Mouse (Mus musculus) midbrain, embryonic 13.5 days (tissue): Measurements from ENCODE around the gene Hhipl1. TPM values are rescaled to one million over a fixed set of nuclear protein-coding genes. Genes with fewer than 3 reads are reported as not detected.

Source experiments
- ATAC-seq: fragments of 200-750 bp; cut with Nextera tagmentation; 2 replicates; pipeline ENCODE4 v1.8.0; 2017; ENCODE audit warnings: mild to moderate bottlenecking, moderate TSS enrichment, moderate library complexity
- H3K27ac ChIP-seq: fragments of 300-500 bp; sonication (generic); 2 replicates; pipeline ENCODE4 v1.5.1; 2015; ENCODE audit warnings: inconsistent platforms, mild to moderate bottlenecking, moderate library complexity
- H3K27me3 ChIP-seq: fragments of 300-500 bp; sonication (generic); 2 replicates; pipeline ENCODE4 v1.6.1; 2015; ENCODE audit warnings: mild to moderate bottlenecking, inconsistent platforms
- H3K36me3 ChIP-seq: fragments of 300-500 bp; sonication (generic); 2 replicates; pipeline ENCODE4 v1.6.1; 2015; ENCODE audit warnings: mild to moderate bottlenecking, inconsistent platforms
- H3K4me1 ChIP-seq: fragments of 300-500 bp; sonication (generic); replicated peaks from 2 replicates; pipeline ENCODE4 v1.6.1; 2015; ENCODE audit warnings: inconsistent platforms
- H3K4me2 ChIP-seq: fragments of 300-500 bp; sonication (generic); replicated peaks from 2 replicates; pipeline ENCODE4 v1.6.1; 2015; ENCODE audit warnings: moderate library complexity, mild to moderate bottlenecking, inconsistent platforms
- H3K4me3 ChIP-seq: fragments of 300-500 bp; sonication (generic); replicated peaks from 2 replicates; pipeline ENCODE4 v1.5.1; 2015; ENCODE audit warnings: mild to moderate bottlenecking, inconsistent platforms
- H3K9ac ChIP-seq: fragments of 300-500 bp; sonication (generic); replicated peaks from 2 replicates; pipeline ENCODE4 v1.6.1; 2015; ENCODE audit warnings: mild to moderate bottlenecking, inconsistent platforms
- H3K9me3 ChIP-seq: fragments of 300-500 bp; sonication (generic); 2 replicates; pipeline ENCODE4 v1.6.1; 2016; ENCODE audit warnings: mild to moderate bottlenecking, inconsistent platforms
- whole genome bisulfite sequencing: fragments of 180-500 bp; shearing (Covaris S2); methylation state at CpG from one replicate; pipeline ENCODE4 v1.1.7; 2015; 5-methylcytosine and 5-hydroxymethylcytosine counted together
- polyA plus RNA-seq: library from polyadenylated mRNA; unstranded; fragments of >200 nt; fragmentation: Nextera tagmentation; extraction: Ambion mirVana; gene quantifications from 2 replicates; pipeline ENCODE4 v1.2.1, GENCODE M21; 2015

Gene Hhipl1
- polyA plus RNA-seq, 1 experiment from 2014 or later: 2.9 TPM

DNA sequence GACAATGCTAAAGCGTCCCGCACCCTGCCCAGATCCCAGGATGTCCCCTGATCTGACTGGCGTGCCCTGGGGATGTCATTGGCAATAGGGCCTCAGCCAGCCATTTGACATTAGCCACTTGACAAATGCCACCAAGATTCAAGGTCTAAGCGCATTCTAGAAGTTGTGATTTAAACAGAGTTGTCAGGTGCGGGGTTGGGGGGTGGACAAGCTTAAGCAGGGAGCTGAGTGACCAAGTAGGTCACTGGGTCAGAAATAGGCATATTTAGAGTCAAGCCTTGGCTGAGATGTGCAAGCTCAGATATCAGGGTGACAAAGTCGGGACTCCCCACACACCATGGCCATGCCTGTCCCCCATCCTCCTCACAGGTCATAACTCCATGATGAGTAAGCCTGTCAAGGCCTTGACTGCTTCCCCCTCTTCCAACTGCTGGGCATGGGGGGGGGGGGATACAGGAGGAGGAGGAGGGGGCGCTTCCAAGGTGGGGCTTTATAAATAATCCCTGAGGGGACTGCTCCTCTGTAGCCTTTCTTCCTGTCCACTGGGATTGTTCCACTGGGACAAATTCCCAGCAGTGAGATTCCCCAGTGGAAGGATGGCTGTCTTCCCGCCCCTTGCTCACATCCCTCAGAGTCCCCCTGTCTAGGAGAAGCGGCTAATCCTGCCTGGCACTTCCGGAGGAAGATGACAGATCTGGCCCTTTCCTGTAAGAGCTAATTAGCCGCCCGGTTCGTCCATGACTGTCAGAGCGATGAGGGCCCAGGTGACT is 21.4 kb upstream of the Hhipl1 start:
- peak; percentile 72 for ATAC-seq
- H3K4me1 ChIP-seq: peaks cover 25% of the 10 kb centered on the region
- H3K9me3 ChIP-seq: no peaks in the 10 kb centered on the region
- H3K4me3 ChIP-seq: peak overlapping the region; percentile 12; the same call in 1 of the 2 replicates
- no peaks in the 10 kb centered on the region for H3K36me3 ChIP-seq
- peak overlapping the region; percentile 43 for H3K4me2 ChIP-seq
- 31% methylated on average over 14 of the region's 14 CpGs for WGBS
- peak overlapping the region; percentile 39; the same call in 1 of the 2 replicates for H3K9ac ChIP-seq
- H3K27ac ChIP-seq: peak overlapping the region; percentile 88
- no peaks in the 10 kb centered on the region for H3K27me3 ChIP-seq

DNA sequence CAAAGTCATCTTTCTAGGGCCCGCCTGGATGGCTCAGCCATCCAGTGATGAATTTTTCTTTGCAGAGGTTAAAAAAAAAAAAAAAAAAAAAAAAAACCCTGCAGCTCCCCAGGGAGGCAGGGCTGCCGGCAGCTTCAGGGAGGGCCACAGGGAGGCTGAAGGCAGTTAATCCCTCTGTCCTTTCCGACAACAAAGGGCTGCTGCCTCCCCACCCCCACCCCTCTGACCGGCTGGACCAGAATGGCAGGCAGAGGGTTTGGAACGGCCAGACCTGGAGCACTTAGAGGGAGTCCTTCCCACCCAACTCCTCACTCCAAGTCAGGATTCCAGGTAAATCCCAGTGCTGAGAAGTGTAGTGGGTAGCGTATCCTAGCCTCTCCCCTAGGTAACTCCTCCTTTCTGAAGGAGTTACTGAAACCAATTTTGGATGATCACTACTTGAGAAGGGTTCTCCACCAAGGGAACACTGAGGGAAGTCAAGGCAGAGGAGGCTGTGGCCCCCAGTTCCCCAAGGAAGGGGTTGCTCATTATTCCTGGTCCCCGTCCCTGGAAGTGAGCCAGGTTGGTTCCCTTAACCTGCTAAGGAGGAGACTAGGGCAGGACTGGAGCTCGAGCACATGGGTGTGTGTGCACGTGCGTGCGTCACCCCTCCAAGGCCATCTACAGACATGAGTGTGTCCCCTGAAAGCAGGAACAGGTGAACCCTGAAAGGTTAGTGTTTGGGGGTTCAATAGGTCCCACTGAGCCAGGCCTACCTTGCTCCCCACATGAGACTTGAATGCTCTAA is 20.7 kb upstream of the Hhipl1 start:
- 20% methylated on average over 11 of the region's 11 CpGs for WGBS
- peak; percentile 68 for ATAC-seq
- peak overlapping the region; percentile 12 for H3K4me3 ChIP-seq
- H3K9me3 ChIP-seq: no peaks in the 10 kb centered on the region
- peak overlapping the region; percentile 88 for H3K27ac ChIP-seq
- peak overlapping the region; percentile 43 for H3K4me2 ChIP-seq
- H3K9ac ChIP-seq: peak overlapping the region; percentile 39; the same call in 1 of the 2 replicates
- no peaks in the 10 kb centered on the region for H3K36me3 ChIP-seq
- no peaks in the 10 kb centered on the region for H3K27me3 ChIP-seq
- H3K4me1 ChIP-seq: peaks cover 25% of the 10 kb centered on the region

DNA sequence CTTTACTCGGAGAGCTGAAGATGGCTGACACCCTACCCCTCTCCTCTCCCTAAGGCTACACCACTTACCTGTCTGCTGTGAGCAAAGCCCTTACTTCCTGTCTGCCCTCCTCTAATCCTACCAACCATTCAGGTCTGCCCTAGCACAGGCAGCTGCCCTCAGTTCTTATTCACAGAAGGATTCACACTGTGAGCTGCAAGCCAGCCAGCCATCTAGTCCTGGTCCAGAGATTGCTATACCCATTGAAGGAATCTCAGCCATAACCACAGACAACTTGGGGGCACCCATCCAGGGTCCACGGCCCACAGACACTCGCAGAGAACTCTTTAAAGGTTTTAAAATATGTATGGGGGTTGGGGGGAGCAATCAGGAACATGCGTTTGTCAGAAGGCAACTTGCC is 19.7 kb upstream of the Hhipl1 start:
- H3K4me3 ChIP-seq: no peak overlapping the region
- no peaks in the 10 kb centered on the region for H3K27me3 ChIP-seq
- no peaks in the 10 kb centered on the region for H3K36me3 ChIP-seq
- H3K4me2 ChIP-seq: no peak overlapping the region
- peak overlapping the region; percentile 88 for H3K27ac ChIP-seq
- 83% methylated on average over 4 of the region's 4 CpGs for WGBS
- H3K9me3 ChIP-seq: no peaks in the 10 kb centered on the region
- H3K9ac ChIP-seq: no peak overlapping the region
- peaks cover 25% of the 10 kb centered on the region for H3K4me1 ChIP-seq
- no peak for ATAC-seq

DNA sequence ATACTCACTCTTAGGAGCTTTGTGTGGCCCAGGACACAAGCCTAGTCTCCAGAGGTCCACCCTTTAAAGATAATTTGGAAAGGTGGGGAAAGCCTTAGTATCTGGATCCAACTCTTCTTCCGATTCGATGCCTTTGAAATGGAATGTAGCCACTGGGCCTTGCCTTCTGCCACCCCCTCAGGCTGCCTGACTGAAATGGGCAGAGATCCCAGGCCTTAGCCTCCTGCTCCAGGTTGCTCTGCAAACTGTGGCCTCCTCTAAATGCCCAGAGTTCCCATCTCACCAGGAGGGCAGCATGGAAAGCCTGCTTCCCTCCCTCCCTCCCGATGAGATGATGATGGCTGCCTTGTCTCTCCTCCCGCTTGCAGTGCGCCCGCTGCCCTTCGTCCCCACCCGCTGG is 19.1 kb upstream of the Hhipl1 start:
- H3K36me3 ChIP-seq: no peaks in the 10 kb centered on the region
- H3K4me1 ChIP-seq: peaks cover 29% of the 10 kb centered on the region
- no peaks in the 10 kb centered on the region for H3K9me3 ChIP-seq
- H3K4me2 ChIP-seq: no peak overlapping the region
- H3K27ac ChIP-seq: no peak overlapping the region
- 93% methylated on average over 8 of the region's 8 CpGs for WGBS
- H3K27me3 ChIP-seq: no peaks in the 10 kb centered on the region
- H3K9ac ChIP-seq: no peak overlapping the region
- H3K4me3 ChIP-seq: no peak overlapping the region
- ATAC-seq: no peak

DNA sequence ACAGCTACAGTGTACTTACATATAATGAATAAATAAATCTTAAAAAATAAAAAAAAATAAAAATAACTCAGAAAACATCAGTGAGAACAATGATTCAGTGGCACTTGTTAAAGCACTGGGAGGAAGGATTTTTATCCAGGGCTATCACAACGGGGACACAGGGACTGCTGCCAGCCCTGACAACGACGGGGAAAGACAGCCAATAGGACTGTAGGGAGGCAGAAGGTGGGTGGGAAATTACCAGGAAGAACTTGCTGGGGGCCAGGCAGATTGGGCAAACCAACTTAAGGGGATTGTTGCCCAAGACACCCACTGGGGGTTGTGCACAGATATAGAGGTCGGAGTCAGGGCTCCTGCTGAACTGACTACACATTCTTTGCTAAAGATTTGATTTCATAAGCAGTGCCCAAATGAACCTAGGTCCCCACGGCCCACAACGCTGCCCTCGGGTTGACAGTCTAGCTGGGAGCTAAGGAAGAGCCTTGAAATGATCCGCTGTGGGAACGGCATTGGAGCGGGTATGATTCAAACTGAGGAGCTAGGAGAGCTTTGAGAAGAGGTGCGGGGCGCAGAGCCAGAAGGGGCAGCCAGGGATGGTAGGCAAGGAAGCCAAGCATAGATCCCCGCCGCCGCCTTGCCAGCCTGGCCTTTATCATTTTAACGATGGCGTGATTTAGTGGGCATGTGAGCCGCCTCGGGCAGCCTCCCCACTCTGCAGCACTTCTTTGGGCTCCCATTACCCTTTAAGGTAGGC is 17.8 kb upstream of the Hhipl1 start:
- Histone ChIP-seq H3K9me3 (no peaks in the 10 kb centered on the region), H3K4me2 (no peak overlapping the region), H3K4me3 (no peak overlapping the region), H3K4me1 (peaks cover 39% of the 10 kb centered on the region), H3K36me3 (no peaks in the 10 kb centered on the region), H3K27me3 (no peaks in the 10 kb centered on the region), H3K27ac (no peak overlapping the region), H3K9ac (no peak overlapping the region)
- 83% methylated on average over 19 of the region's 19 CpGs for WGBS
- ATAC-seq: no peak

DNA sequence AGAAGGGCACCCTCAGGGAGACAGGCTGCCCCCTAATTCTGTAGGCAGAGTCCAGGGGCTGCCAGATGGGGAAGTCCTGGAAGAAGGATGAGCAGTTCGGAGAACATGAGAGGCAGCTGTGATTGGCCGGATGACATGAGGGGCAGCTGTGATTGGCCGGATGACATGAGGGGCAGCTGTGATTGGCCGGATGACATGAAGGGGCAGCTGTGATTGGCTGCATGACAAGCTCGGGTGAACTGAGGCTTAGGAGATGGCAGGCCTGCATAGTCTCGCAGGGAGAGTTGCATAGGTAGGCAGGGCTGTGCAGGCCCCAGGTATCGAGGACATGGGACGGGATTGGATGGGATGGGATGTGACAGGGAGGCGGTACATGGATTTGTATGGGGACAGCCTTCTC is 13.7 kb upstream of the Hhipl1 start:
- Histone ChIP-seq H3K4me3 (no peak overlapping the region; the same call in 1 of the 2 replicates), H3K36me3 (no peaks in the 10 kb centered on the region), H3K9me3 (no peaks in the 10 kb centered on the region), H3K4me1 (peaks cover 15% of the 10 kb centered on the region), H3K27me3 (no peaks in the 10 kb centered on the region), H3K9ac (no peak overlapping the region), H3K4me2 (peak overlapping the region; percentile 47), H3K27ac (peak overlapping the region; percentile 60; the same call in 1 of the 2 replicates)
- WGBS: 13% methylated on average over 9 of the region's 9 CpGs
- peak; percentile 85 for ATAC-seq

DNA sequence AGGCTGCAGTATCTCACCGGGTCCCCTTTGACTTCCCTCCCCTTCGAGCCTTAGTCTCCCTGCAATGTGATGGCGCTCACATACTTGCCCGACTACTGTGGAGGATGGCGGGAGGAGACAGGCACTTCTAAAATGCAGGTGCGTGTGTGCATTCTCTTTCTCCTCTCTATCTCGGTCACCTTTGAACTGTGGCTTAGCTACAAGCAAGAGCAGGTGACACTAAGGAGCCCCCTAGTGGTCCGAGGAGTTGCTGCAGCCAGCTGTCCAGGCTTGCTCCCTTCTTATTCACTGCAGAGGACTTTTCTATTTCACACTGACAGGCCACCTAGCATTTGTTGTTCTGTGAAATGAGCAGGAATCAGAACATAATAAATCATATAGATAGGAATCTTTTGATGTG is 13.1 kb upstream of the Hhipl1 start:
- H3K9me3 ChIP-seq: no peaks in the 10 kb centered on the region
- peak overlapping the region; percentile 47 for H3K4me2 ChIP-seq
- no peak overlapping the region; the same call in 1 of the 2 replicates for H3K4me3 ChIP-seq
- ATAC-seq: peak; percentile 65
- no peaks in the 10 kb centered on the region for H3K27me3 ChIP-seq
- WGBS: 4% methylated on average over 8 of the region's 8 CpGs
- no peak overlapping the region for H3K9ac ChIP-seq
- peaks cover 15% of the 10 kb centered on the region for H3K4me1 ChIP-seq
- no peaks in the 10 kb centered on the region for H3K36me3 ChIP-seq
- 0 out of 2 replicates have a peak overlapping the region, but pooled peaks have one; percentile 35 for H3K27ac ChIP-seq

DNA sequence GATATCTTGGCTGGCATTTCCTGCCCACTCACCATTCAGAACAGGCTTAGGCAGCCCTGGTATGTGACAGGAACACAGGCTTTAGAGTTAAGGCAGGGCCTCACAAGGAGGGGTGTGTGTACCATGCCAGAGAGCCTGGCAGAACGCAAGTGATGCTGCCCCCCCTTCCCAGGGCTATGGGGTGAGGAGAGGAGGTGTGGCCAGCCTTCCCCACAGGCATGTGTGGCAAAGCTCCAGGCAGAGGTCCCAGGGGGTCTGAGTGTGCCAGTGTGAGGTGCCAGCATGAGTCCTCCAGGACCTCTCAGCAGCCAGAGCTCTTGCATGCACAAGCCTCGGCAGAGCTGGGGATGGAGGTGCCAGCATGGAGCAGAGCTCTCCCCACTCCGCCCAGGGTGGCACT is 11.4 kb upstream of the Hhipl1 start:
- no peak for ATAC-seq
- no peaks in the 10 kb centered on the region for H3K27me3 ChIP-seq
- H3K36me3 ChIP-seq: no peaks in the 10 kb centered on the region
- no peak overlapping the region for H3K4me3 ChIP-seq
- H3K9me3 ChIP-seq: no peaks in the 10 kb centered on the region
- H3K9ac ChIP-seq: peak overlapping the region; percentile 32; the same call in 1 of the 2 replicates
- 75% methylated on average over 3 of the region's 3 CpGs for WGBS
- no peak overlapping the region for H3K27ac ChIP-seq
- H3K4me2 ChIP-seq: no peak overlapping the region
- peaks cover 15% of the 10 kb centered on the region for H3K4me1 ChIP-seq

DNA sequence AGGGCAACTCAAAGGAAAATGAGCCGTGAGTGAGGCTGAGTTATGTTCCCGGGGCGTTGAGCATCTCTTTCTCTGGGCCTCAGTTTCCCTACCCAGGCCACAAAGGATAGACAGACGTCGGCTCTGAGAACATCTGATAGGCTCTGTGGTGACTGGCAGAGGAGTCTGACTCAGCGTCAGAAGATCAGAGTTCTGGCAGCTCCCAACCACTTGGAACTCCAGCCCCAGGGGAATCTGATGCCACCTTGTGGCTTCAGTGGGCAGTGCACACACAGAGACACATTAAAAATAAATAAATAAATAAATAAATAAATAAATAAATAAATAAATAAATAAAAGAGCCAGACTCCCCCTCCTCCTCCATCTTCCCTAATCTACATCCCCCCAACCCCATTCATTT is 9.0 kb upstream of the Hhipl1 start:
- H3K27me3 ChIP-seq: no peaks in the 10 kb centered on the region
- no peak overlapping the region for H3K4me3 ChIP-seq
- peaks cover 10% of the 10 kb centered on the region for H3K4me1 ChIP-seq
- WGBS: 86% methylated on average over 6 of the region's 6 CpGs
- H3K36me3 ChIP-seq: no peaks in the 10 kb centered on the region
- no peak overlapping the region for H3K4me2 ChIP-seq
- no peak for ATAC-seq
- no peaks in the 10 kb centered on the region for H3K9me3 ChIP-seq
- no peak overlapping the region for H3K27ac ChIP-seq
- H3K9ac ChIP-seq: no peak overlapping the region

DNA sequence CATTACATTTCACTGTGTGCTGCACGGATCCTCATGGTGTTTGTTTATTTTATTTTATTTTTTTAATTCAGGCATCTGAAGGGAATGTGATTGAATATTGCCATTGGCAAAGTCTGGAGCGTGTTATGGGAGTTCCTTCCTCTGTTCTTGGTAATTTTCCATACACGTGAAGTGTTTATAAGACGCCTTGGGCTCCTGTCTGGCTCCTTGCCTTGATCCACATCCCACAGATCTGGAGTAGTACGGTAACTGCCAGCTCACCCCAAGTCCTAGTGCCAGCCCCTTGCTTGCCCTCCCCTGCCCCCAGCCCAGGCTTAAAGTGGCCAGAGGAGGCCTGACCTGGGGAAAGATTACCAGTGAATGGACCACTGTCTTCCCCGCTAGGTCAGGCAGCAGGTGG is 5.1 kb upstream of the Hhipl1 start:
- 79% methylated on average over 6 of the region's 6 CpGs for WGBS
- H3K4me1 ChIP-seq: peaks cover 5% of the 10 kb centered on the region
- no peak overlapping the region for H3K27ac ChIP-seq
- no peak for ATAC-seq
- no peak overlapping the region for H3K4me2 ChIP-seq
- H3K9ac ChIP-seq: no peak overlapping the region
- H3K9me3 ChIP-seq: no peaks in the 10 kb centered on the region
- no peak overlapping the region for H3K4me3 ChIP-seq
- H3K27me3 ChIP-seq: peaks cover 12% of the 10 kb centered on the region; the same call in 1 of the 2 replicates
- no peaks in the 10 kb centered on the region for H3K36me3 ChIP-seq

DNA sequence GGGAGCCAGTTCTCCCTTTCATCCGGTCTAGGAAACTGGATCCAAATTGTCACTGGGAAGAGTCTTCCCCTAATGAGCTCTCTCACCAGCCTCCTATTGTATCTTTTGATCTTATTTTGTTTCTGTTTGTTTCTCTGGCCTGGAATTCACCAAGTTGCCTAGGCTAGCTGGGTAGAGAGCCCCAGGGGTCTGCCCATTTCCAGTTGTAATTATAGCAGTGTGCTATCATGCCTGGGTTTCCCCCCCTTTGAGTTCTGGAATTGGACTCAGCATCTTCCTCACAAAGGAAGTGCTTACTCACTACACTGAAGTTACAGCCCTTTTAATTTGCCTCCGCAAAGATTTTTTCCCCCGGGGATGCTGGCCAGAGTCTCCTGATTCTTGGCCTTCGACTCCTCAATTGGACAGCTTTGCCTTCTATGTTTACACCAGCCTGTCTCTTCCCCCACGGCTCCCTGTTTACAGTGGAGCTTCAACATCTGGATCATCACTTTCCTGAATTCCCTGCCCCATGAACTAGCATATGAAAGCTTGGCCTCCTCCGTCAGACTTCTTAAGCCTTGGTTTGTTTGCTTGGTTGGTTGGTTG is 2.2 kb upstream of the Hhipl1 start:
- ATAC-seq: no peak
- WGBS: 69% methylated on average over 6 of the region's 6 CpGs
- H3K4me1 ChIP-seq: peaks cover 20% of the 10 kb centered on the region
- no peaks in the 10 kb centered on the region for H3K36me3 ChIP-seq
- no peaks in the 10 kb centered on the region for H3K9me3 ChIP-seq
- H3K4me2 ChIP-seq: no peak overlapping the region
- H3K4me3 ChIP-seq: no peak overlapping the region
- H3K27me3 ChIP-seq: peaks cover 12% of the 10 kb centered on the region; the same call in 1 of the 2 replicates
- H3K27ac ChIP-seq: no peak overlapping the region
- H3K9ac ChIP-seq: no peak overlapping the region
